Comparison of ENCODE assay signal across 8 mouse cellular contexts in genomic region chr9:51008841-51009655, GRCm38 (mm10). TPM values are rescaled to one million over a fixed set of nuclear protein-coding genes. Genes with fewer than 3 reads are reported as not detected.
DNase-seq lines count a peak whose midpoint lies in the region; ATAC-seq lines count a peak whose summit lies in the region.

TSS of gene Sik2 (minus strand) at chr9:51009073.

- H3K36me3 ChIP-seq in heart, embryonic 13.5 days, result no peaks in the 10 kb centered on the region
- no peaks in the 10 kb centered on the region for H3K36me3 ChIP-seq in liver, embryonic 13.5 days
- no peaks in the 10 kb centered on the region for H3K36me3 ChIP-seq in stomach, embryonic 16.5 days (ENCODE audit: control insufficient read depth, insufficient read depth, low read length)

- WGBS in heart, embryonic 13.5 days, result under 1% methylated on average over 54 of the region's 85 CpGs
- 2% methylated on average over 61 of the region's 85 CpGs for WGBS in liver, embryonic 13.5 days (ENCODE audit: insufficient replicate concordance)
- under 1% methylated on average over 64 of the region's 85 CpGs for WGBS in stomach, embryonic 16.5 days

- H3K4me2 ChIP-seq in heart, embryonic 13.5 days, result peak within 1 kb of the TSS; percentile 89
- peak within 1 kb of the TSS; percentile 90 for H3K4me2 ChIP-seq in liver, embryonic 13.5 days
- peak within 1 kb of the TSS; percentile 83 for H3K4me2 ChIP-seq in stomach, embryonic 16.5 days (ENCODE audit: low read depth, low read length)

- peak within 1 kb of the TSS; percentile 92 for H3K4me3 ChIP-seq in heart, embryonic 13.5 days
- H3K4me3 ChIP-seq in liver, embryonic 13.5 days (replicated peaks), result peak within 1 kb of the TSS; percentile 95
- peak within 1 kb of the TSS; percentile 92 for H3K4me3 ChIP-seq in stomach, embryonic 16.5 days (replicated peaks; ENCODE audit: low read length)

- H3K9ac ChIP-seq in heart, embryonic 13.5 days, result peak within 1 kb of the TSS; percentile 96
- peak within 1 kb of the TSS; percentile 96 for H3K9ac ChIP-seq in liver, embryonic 13.5 days
- H3K9ac ChIP-seq in stomach, embryonic 16.5 days (ENCODE audit: low read length), result peak within 1 kb of the TSS; percentile 94

- DNase-seq in CD4-positive helper T cell, adult 2 months (ENCODE audit: low read depth, low spot score), result peak; percentile 97
- peak; percentile 76 for DNase-seq in brain, embryonic 18.5 days (ENCODE audit: low read depth, low spot score)
- peak; percentile 97 for DNase-seq in kidney, postnatal 10 days
- peak; percentile 82 for DNase-seq in liver, embryonic 13.5 days
- DNase-seq in neural tube, embryonic 10.5 days (ENCODE audit: extremely low spot score, low spot score), result peak; percentile 96

- no peaks in the 10 kb centered on the region for H3K27me3 ChIP-seq in heart, embryonic 13.5 days (replicated peaks)
- no peaks in the 10 kb centered on the region for H3K27me3 ChIP-seq in liver, embryonic 13.5 days
- H3K27me3 ChIP-seq in stomach, embryonic 16.5 days (ENCODE audit: control insufficient read depth, insufficient read depth, low read length), result no peaks in the 10 kb centered on the region

- H3K4me1 ChIP-seq in heart, embryonic 13.5 days, result peaks cover 21% of the 10 kb centered on the region
- H3K4me1 ChIP-seq in liver, embryonic 13.5 days (replicated peaks), result peaks cover 32% of the 10 kb centered on the region
- peaks cover 6% of the 10 kb centered on the region for H3K4me1 ChIP-seq in stomach, embryonic 16.5 days (ENCODE audit: control insufficient read depth, insufficient read depth, low read length)

- peak; percentile 86 for ATAC-seq in erythroid progenitor cell, adult 5-6 weeks (replicated peaks; ENCODE audit: low FRiP score, poor library complexity, severe bottlenecking)
- ATAC-seq in heart, embryonic 13.5 days (ENCODE audit: extremely low read depth, insufficient number of reproducible peaks, low FRiP score, low TSS enrichment), result peak; percentile 94
- ATAC-seq in liver, embryonic 13.5 days (ENCODE audit: low read depth), result peak; percentile 95
- peak; percentile 98 for ATAC-seq in stomach, embryonic 16.5 days (ENCODE audit: insufficient read depth, low FRiP score)

- peak within 1 kb of the TSS; percentile 91 for H3K27ac ChIP-seq in heart, embryonic 13.5 days (replicated peaks)
- peak within 1 kb of the TSS; percentile 96 for H3K27ac ChIP-seq in liver, embryonic 13.5 days
- peak within 1 kb of the TSS; percentile 94 for H3K27ac ChIP-seq in stomach, embryonic 16.5 days (ENCODE audit: low read length)

- no peaks in the 10 kb centered on the region for H3K9me3 ChIP-seq in heart, embryonic 13.5 days
- no peaks in the 10 kb centered on the region for H3K9me3 ChIP-seq in liver, embryonic 13.5 days (replicated peaks)
- no peaks in the 10 kb centered on the region for H3K9me3 ChIP-seq in stomach, embryonic 16.5 days (replicated peaks; ENCODE audit: control insufficient read depth, low read length)

RNA-seq across cellular contexts. Expression of gene Sik2, which starts in this region (rescaled TPM):
- 122 and 151 TPM in 2 replicates for total RNA-seq in erythroid progenitor cell, adult 5-6 weeks (2015; ENCODE audit: low replicate concordance)
- 92.4 and 131 TPM in 2 replicates for total RNA-seq in erythroid progenitor cell, adult 5-6 weeks (2017; ENCODE audit: low replicate concordance)
- polyA plus RNA-seq in heart, embryonic 13.5 days (2015; fragmentation: Nextera tagmentation; extraction: Ambion mirVana), result 12.6 and 13.4 TPM in 2 replicates
- 7.0 and 10.0 TPM in 2 replicates for polyA plus RNA-seq in liver, embryonic 13.5 days (2015; fragmentation: Nextera tagmentation; extraction: Ambion mirVana)
- polyA plus RNA-seq in stomach, embryonic 16.5 days (2015; fragmentation: Nextera tagmentation; extraction: Ambion mirVana), result 20.5 and 20.7 TPM in 2 replicates

Comparison
In these comparisons a context has a peak if more than half of its experiments do, and no peak if none do; other contexts are left out.
1. Peak in every context shown above with its lines: DNase-seq, ATAC-seq, H3K4me3 ChIP-seq and H3K27ac ChIP-seq.